Mouse (Mus musculus) ovary, postnatal 36 days (tissue): Measurements from ENCODE around the gene Smim7.
A peak's percentile ranks its signal among the peaks of the same experiment; 100 is the strongest.

ENCODE experiments used
- DNase-seq: peaks from one replicate; pipeline ENCODE4 v3.0.0; 2022; ENCODE audit warnings: low spot score, mixed read lengths

Smim7 gene

GRCm38 (mm10) chr8:72547122-72547801 is 23.6 kb downstream of the Smim7 start:
- peak; percentile 19 for DNase-seq

GRCm38 (mm10) chr8:72539234-72539633 is 31.7 kb downstream of the Smim7 start:
- DNase-seq, result no peak

- DNase-seq, result no peak
These were observed 36.0 kb downstream of the Smim7 start for GRCm38 (mm10) chr8:72534888-72535287.

DNA sequence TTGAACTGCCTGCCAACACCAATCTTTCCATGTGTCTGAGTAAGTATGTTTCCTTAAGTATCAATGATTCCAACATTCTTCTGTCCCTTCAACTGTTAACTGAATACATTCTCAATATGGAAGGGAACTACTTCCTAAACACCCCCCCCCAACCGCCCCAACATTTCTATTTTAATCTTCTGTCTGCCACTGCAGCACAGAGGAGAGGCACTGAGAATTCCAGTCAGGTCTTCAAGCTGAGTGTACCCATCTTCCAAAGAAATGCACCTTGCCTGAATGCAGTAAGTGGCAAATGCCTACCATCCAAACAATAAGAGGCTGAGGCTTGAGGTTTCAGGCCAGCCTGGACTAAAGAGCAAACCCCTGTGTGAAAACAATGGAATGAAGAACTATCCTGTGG is 38.8 kb downstream of the Smim7 start:
- DNase-seq, result no peak

DNA sequence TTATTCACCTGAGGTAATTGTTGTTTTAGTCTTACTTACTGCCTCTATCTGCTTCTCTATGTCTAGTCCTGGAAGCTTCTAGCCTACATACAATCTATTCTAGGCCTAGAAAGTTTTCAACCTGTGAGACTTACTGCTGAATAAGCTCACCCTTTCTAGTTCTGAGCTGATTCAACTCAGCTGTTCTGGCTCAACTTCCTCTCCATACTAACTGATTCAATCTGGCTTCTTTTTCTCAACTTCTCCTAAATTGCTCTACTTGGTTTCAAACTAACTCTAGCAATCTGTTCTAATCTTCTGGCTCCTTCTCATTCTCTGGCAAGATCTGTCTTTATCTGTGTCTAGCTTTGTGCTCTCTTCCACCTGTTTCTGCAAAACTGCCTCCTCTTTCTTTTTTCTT is 49.0 kb downstream of the Smim7 start:
- no peak for DNase-seq

GRCm38 (mm10) chr8:72517421-72517988 is 53.4 kb downstream of the Smim7 start:
- DNase-seq, result no peak
